In the genomic region with DNA sequence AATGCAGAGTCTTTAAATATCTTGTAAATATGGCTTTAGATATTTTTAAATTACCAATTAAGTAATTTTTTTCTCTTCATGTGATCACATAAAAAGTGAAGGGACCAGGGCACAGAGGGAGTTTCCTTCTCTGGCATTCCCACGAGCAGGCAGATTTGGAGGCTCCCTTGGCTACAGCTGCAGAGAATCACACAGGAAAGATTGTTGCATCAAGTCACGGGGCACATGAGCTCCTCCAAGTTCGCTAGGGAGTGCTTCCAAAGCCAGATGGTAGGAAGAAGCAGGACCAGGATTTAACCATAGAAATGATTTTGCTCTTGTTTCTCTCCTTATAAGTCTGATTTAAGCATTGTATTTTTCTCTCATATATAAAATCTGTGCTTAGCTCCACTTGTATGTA, we compare ENCODE assay signal across 11 mouse cellular contexts. TPM values are rescaled to one million over a fixed set of nuclear protein-coding genes. Genes with fewer than 3 reads are reported as not detected.
DNase-seq lines count a peak whose midpoint lies in the region; ATAC-seq and TF ChIP-seq lines count a peak whose summit lies in the region.
"Had no signal": no experiment of that assay in that cellular context is flagged by ENCODE, and none has a peak within 500 bp of the region (broad histone marks: within the 10 kb centered on the region; RNA-seq: fewer than 3 reads in every experiment).

No protein-coding gene starts in this region.

- WGBS in forebrain, embryonic 14.5 days = 68% methylated on average over 3 of the region's 3 CpGs

- H3K36me3 ChIP-seq in forebrain, embryonic 14.5 days (ENCODE audit: control insufficient read depth, insufficient read depth, low read length) = no peaks in the 10 kb centered on the region

- no peak overlapping the region for H3K9ac ChIP-seq in forebrain, embryonic 14.5 days (ENCODE audit: low read length)
- H3K9ac ChIP-seq: lung, embryonic 14.5 days had no signal

- TF ChIP-seq CTCF in layer of hippocampus, adult 2 months (conservative IDR thresholded peaks at IDR 0.05) = no peak

- H3K27ac ChIP-seq in layer of hippocampus, adult 2 months = no peak overlapping the region
- H3K27ac ChIP-seq in forebrain, embryonic 14.5 days (ENCODE audit: low read depth, low read length) = no peak overlapping the region

- H3K4me2 ChIP-seq in forebrain, embryonic 14.5 days (ENCODE audit: low read length) = no peak overlapping the region
- H3K4me2 ChIP-seq: lung, embryonic 14.5 days had no signal

- H3K27me3 ChIP-seq in forebrain, embryonic 14.5 days (replicated peaks; ENCODE audit: control insufficient read depth, insufficient read depth, low read length) = no peaks in the 10 kb centered on the region

- peak; percentile 18 for DNase-seq in kidney, postnatal 10 days
- no peak for DNase-seq in kidney, adult 18-20 months
- DNase-seq in gastrocnemius, adult 8-10 months (ENCODE audit: low spot score in 2 of 2) = peak; percentile 6 to 15
- DNase-seq in layer of hippocampus, adult 2 months (ENCODE audit: low spot score in 2 of 2) = peak; percentile 19 to 23
- DNase-seq in right cerebral cortex, postnatal 14 days = peak; percentile 27
- no peak for DNase-seq in forebrain, embryonic 14.5 days (ENCODE audit: low spot score)
- DNase-seq: cerebellum, adult 18-20 months; lung, embryonic 14.5 days; thymus, postnatal 14 days had no signal

- H3K9me3 ChIP-seq in forebrain, embryonic 14.5 days (replicated peaks; ENCODE audit: control insufficient read depth, low read length) = no peaks in the 10 kb centered on the region

- H3K4me3 ChIP-seq in layer of hippocampus, adult 2 months = no peak overlapping the region
- no peak overlapping the region for H3K4me3 ChIP-seq in forebrain, embryonic 14.5 days (ENCODE audit: low read depth, low read length)
- H3K4me3 ChIP-seq: erythroblast, embryonic 14.5 days had no signal

- H3K4me1 ChIP-seq in forebrain, embryonic 14.5 days (ENCODE audit: control insufficient read depth, insufficient read depth, low read length) = no peaks in the 10 kb centered on the region

- ATAC-seq in megakaryocyte, adult 5-6 weeks (ENCODE audit: poor library complexity, severe bottlenecking) = no peak
- ATAC-seq in forebrain, embryonic 14.5 days = no peak

RNA-seq across cellular contexts. Expression of gene Abi3bp, which starts 53.9 kb away (rescaled TPM):
- total RNA-seq in gastrocnemius, adult 8-10 months (2022) = 10 to 100 TPM in 1 of 4 experiments, 1 to 10 TPM in 3; 5.2 to 13.6 (median 7.3) TPM
- total RNA-seq in layer of hippocampus, adult 2 months (2021) = under 1 TPM; 0.95 to 0.96 TPM
- 0.27 and 0.89 TPM in 2 replicates for total RNA-seq in megakaryocyte, adult 5-6 weeks (2015)
- 0.07 and 0.65 TPM in 2 replicates for total RNA-seq in megakaryocyte, adult 5-6 weeks (2017)
- 0.18 and 0.26 TPM in 2 replicates for polyA plus RNA-seq in forebrain, embryonic 14.5 days (2014; fragmentation: Nextera tagmentation; extraction: Ambion mirVana)
- polyA plus RNA-seq: erythroblast, embryonic 14.5 days had no signal

Comparison
In these comparisons a context has a peak if more than half of its experiments do, and no peak if none do; other contexts are left out.
1. DNase-seq: peak in kidney, postnatal 10 days (single experiment), gastrocnemius, adult 8-10 months (2 of 2), layer of hippocampus, adult 2 months (2 of 2) and right cerebral cortex, postnatal 14 days (single experiment); none in kidney, adult 18-20 months (single experiment) and forebrain, embryonic 14.5 days (single experiment).